Mouse (Mus musculus) lung, embryonic 16.5 days (tissue): Measurements from ENCODE around the gene Ccdc148. TPM values are rescaled to one million over a fixed set of nuclear protein-coding genes. Genes with fewer than 3 reads are reported as not detected.

Experiments used
- ATAC-seq: fragments of 200-750 bp; cut with Nextera tagmentation; 2 replicates; pipeline ENCODE4 v1.8.0; 2017; ENCODE audit warnings: low read depth, mild to moderate bottlenecking, moderate library complexity
- H3K27ac ChIP-seq: fragments of 300-500 bp; sonication (generic); 2 replicates; pipeline ENCODE4 v1.5.1; 2014; ENCODE audit warnings: mild to moderate bottlenecking, control low read depth, low read length
- H3K27me3 ChIP-seq: fragments of 300-500 bp; sonication (generic); 2 replicates; pipeline ENCODE4 v1.6.1; 2014; ENCODE audit warnings: low read depth, low read length, mixed read lengths; ENCODE audit not compliant: control insufficient read depth, insufficient read depth
- H3K36me3 ChIP-seq: fragments of 300-500 bp; sonication (generic); 2 replicates; pipeline ENCODE4 v1.6.1; 2014; ENCODE audit warnings: low read length; ENCODE audit not compliant: control insufficient read depth, insufficient read depth
- H3K4me1 ChIP-seq: fragments of 300-500 bp; sonication (generic); replicated peaks from 2 replicates; pipeline ENCODE4 v1.6.1; 2014; ENCODE audit warnings: low read length, mixed read lengths; ENCODE audit not compliant: control insufficient read depth, insufficient read depth
- H3K4me2 ChIP-seq: fragments of 300-500 bp; sonication (generic); 2 replicates; pipeline ENCODE4 v1.6.1; 2014; ENCODE audit warnings: low read depth, low read length, control low read depth
- H3K4me3 ChIP-seq: fragments of 300-500 bp; sonication (generic); 2 replicates; pipeline ENCODE4 v1.5.1; 2014; ENCODE audit warnings: mild to moderate bottlenecking, low read length, control low read depth
- H3K9ac ChIP-seq: fragments of 300-500 bp; sonication (generic); 2 replicates; pipeline ENCODE4 v1.6.1; 2014; ENCODE audit warnings: low read length, control low read depth
- H3K9me3 ChIP-seq: fragments of 300-500 bp; sonication (generic); 2 replicates; pipeline ENCODE4 v1.6.1; 2016; ENCODE audit warnings: low read length; ENCODE audit not compliant: control insufficient read depth
- WGBS: fragments of 180-500 bp; shearing (Covaris S2); extraction: QIAGEN DNeasy Blood & Tissue Kit; methylation state at CpG from one replicate; pipeline ENCODE4 v1.1.7; 2014; 5-methylcytosine and 5-hydroxymethylcytosine counted together
- polyA plus RNA-seq: library from polyadenylated mRNA; unstranded; fragments of >200 nt; fragmentation: Nextera tagmentation; extraction: Ambion mirVana; gene quantifications from 2 replicates; pipeline ENCODE4 v1.2.1, GENCODE M21; 2015

The Ccdc148 gene
- polyA plus RNA-seq, 1 experiment from 2014 or later, result 2.1 TPM

DNA sequence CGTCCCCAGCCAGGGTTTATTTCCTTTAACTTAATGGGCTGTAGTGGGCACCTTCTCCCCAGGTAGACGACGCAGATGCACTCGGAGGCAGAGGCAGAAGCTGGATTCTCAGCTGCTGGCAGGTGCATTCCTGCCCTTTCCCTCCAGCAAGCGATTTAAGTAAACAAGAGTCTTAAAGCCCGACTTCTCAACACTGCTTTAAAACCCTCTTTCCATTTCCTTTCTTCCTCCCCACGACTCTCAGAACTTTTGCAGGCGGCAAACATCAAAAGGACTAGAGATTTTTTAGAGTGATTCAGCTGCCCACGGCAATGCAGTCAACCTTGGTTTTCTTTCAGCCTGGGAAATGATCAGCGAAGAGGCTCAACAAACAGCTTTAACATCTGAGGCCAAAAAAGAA lies 316.0 kb downstream of the Ccdc148 start:
- Histone ChIP-seq H3K9ac (no peak overlapping the region), H3K9me3 (no peaks in the 10 kb centered on the region; the same call in 1 of the 2 replicates), H3K4me3 (no peak overlapping the region), H3K27ac (peak overlapping the region; percentile 72), H3K4me2 (no peak overlapping the region), H3K4me1 (no peaks in the 10 kb centered on the region), H3K27me3 (no peaks in the 10 kb centered on the region), H3K36me3 (no peaks in the 10 kb centered on the region)
- 12% methylated on average over 10 of the region's 10 CpGs for WGBS
- ATAC-seq, result peak; percentile 47; the same call in 1 of the 2 replicates

DNA sequence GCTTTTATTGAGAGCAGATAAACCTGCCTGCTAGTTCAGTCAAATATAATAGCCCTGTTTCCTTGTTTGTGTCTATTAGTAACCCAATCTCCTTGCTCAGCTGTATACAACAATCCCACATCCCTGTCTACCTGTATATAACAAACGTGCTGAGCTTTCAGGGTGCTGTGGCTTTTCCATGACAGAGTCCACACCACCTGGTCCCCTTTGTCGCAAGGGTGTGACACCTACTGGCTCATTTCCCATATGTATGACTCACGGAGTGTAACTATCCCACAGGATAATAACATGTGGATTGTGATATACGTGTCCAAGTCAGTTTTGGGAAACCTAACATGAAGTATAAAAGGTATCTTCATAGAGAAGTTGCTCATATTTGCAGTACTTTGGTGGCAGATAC lies 318.0 kb downstream of the Ccdc148 start:
- Histone ChIP-seq H3K4me2 (no peak overlapping the region), H3K9me3 (no peaks in the 10 kb centered on the region; the same call in 1 of the 2 replicates), H3K36me3 (no peaks in the 10 kb centered on the region), H3K9ac (no peak overlapping the region), H3K27me3 (no peaks in the 10 kb centered on the region), H3K4me3 (no peak overlapping the region), H3K4me1 (no peaks in the 10 kb centered on the region), H3K27ac (no peak overlapping the region)
- 82% methylated on average over 4 of the region's 4 CpGs for WGBS
- ATAC-seq, result no peak

DNA sequence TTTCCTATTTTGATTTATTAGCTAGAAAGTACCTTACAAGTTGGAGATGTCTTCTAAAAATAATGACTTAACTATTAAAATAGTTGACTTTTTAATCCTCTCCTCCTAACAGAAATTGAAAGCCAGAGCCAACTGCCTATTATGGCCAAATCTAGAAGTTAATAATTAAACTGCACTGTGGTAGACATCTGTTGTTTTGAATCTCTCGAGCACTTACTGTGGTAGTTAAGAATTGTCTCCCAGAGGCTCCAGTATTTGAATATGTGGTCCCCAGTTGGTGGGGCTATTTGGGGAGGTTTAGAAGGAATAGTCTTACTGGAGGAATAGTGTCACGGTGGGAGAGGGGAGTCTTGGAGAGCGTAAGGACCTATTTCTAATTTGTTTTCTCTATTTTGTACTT lies 319.5 kb downstream of the Ccdc148 start:
- WGBS, result 67% methylated on average over 3 of the region's 3 CpGs
- no peaks in the 10 kb centered on the region for H3K27me3 ChIP-seq

DNA sequence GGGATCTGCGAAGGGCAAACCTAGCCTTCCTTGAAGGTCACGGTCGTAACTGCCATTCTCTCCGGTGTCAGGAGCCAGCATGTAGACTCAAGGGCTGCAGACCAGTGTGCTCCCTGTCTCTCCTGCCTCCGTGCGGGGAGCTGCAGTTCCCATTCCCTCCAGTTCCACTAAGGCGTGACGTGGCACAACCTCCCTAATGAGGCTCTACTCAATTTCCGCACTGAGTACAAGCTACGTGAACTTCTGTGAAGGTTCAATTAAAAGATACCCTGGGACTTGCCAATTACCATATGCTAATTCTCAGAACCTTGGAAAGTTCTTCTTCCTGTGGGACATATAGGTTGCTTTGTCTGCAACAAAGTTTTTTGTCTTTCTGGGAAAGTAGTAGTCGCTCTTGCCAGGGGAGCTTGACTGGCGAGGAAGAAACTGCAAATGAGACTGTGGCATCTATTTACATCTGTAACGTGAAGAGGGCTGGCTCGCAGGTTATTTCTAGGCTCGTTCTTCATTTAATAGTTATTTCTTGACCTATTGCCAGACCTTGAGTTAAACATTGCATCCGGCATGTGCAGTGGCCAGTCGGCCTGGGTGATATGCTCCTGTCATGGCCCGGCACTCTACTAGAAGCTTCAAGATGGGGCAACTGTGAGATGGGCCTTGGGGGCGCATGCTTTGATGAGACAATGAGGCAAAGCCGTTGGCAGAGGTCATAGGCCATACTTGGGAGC lies 328.1 kb downstream of the Ccdc148 start:
- Histone ChIP-seq H3K27ac (no peak overlapping the region), H3K4me3 (no peak overlapping the region), H3K4me2 (no peak overlapping the region), H3K9me3 (no peaks in the 10 kb centered on the region), H3K4me1 (no peaks in the 10 kb centered on the region; the same call in 1 of the 2 replicates), H3K27me3 (no peaks in the 10 kb centered on the region), H3K9ac (no peak overlapping the region), H3K36me3 (no peaks in the 10 kb centered on the region)
- no peak for ATAC-seq
- WGBS, result 90% methylated on average over 20 of the region's 20 CpGs

More for the DNA sequence above, 319.5 kb downstream of the Ccdc148 start:
- Histone ChIP-seq H3K27ac (no peak overlapping the region), H3K9ac (no peak overlapping the region), H3K4me1 (no peaks in the 10 kb centered on the region), H3K4me3 (no peak overlapping the region), H3K4me2 (no peak overlapping the region), H3K36me3 (no peaks in the 10 kb centered on the region), H3K9me3 (no peaks in the 10 kb centered on the region; the same call in 1 of the 2 replicates)
- ATAC-seq, result no peak

DNA sequence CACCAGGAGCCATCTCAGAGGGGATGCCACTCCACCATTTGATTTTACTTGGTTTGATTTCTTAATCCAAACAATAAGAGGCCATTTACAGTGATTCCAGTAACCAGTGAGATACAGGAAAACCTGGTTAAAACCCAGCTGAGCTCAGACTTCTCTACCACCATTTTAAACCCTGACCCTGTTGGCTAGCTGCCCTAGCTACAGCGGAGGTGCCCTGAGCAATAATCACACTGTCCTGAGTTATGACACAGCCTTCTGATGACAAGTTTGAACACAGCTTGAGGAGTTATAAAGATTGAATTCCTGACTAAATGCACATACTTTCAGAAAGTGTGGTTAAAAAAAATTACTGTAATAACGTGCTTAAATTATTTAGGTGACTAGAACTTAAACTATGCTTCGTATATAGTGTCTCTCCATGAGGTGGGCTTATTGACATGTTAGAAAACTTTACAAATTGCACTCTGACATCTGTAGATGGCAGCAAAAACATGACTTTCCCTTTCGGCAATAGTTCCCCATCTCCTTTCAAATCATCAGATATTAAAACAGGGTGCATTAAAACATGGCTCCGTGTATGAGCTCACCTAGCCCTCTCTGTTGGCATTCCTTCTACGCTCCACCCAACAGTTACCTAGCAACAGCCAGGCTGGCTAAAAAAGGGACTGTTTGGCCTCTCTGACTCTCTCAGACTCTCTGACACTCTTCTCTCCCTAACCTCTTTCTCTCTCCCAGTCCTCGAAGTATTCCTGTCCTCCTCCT lies 330.3 kb downstream of the Ccdc148 start:
- WGBS, result 34% methylated on average over 7 of the region's 7 CpGs
- H3K9ac ChIP-seq, result no peak overlapping the region; the same call in 1 of the 2 replicates
- no peak overlapping the region for H3K4me2 ChIP-seq
- H3K4me3 ChIP-seq, result no peak overlapping the region
- peak; percentile 81 for ATAC-seq
- no peaks in the 10 kb centered on the region for H3K36me3 ChIP-seq
- H3K27ac ChIP-seq, result peak overlapping the region; percentile 91
- H3K27me3 ChIP-seq, result no peaks in the 10 kb centered on the region
- no peaks in the 10 kb centered on the region for H3K9me3 ChIP-seq
- no peaks in the 10 kb centered on the region; the same call in 1 of the 2 replicates for H3K4me1 ChIP-seq

DNA sequence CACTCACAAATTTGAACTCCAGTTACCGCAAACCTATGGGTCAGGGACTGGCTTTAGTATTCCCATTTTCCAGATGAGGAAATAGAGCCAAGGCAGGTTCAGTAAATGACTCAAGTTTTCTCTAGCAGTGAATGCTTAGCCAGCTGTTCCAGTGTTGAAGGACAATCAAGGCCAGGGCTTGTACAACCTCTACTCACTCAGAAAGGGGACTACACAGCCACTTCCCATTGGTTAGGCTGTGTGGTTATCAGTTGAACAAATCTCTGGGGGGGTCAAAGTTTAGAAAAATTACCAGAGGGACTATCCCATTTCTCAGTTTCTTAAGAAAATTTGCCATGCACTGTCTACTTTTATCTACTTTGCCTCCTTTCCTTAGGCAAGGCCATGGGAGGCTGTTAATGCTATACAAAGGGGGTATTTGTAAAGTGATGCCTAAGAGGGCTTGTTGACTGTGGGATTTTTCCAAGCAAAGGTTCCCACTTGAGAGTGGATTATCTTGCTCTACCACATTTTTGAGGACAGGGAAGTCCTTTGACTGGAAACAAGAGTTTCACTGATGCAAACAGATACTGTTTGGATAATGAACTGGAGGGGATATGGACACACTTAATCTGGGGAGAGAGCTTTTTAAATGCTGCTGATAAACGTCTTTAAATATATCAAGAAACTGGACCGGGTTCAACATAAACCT lies 331.4 kb downstream of the Ccdc148 start:
- no peaks in the 10 kb centered on the region for H3K36me3 ChIP-seq
- ATAC-seq, result peak; percentile 87
- H3K9ac ChIP-seq, result no peak overlapping the region
- no peaks in the 10 kb centered on the region; the same call in 1 of the 2 replicates for H3K4me1 ChIP-seq
- no peaks in the 10 kb centered on the region for H3K9me3 ChIP-seq
- 49% methylated on average over 3 of the region's 3 CpGs for WGBS
- no peak overlapping the region for H3K4me3 ChIP-seq
- no peaks in the 10 kb centered on the region for H3K27me3 ChIP-seq
- no peak overlapping the region for H3K4me2 ChIP-seq
- peak overlapping the region; percentile 91 for H3K27ac ChIP-seq

DNA sequence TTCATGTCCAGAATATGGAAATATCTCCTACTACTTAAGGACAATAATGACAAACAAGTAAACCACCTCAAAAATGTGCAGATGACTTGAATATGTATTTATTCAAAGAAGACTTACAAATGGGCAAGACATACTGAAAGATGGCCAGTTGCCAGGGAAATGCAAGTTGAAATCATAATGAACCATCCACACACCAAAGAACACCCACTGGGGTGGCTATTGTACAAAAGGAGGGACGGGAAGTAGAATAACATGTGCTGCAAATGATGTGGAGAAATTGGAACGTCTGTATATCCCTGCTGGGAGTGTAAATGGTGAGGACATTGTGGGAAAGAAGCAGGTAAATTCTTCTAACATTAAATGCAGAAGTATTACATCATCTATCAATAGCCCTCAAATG lies 347.5 kb downstream of the Ccdc148 start:
- Histone ChIP-seq H3K9ac (no peak overlapping the region), H3K4me1 (no peaks in the 10 kb centered on the region), H3K9me3 (no peaks in the 10 kb centered on the region), H3K27me3 (no peaks in the 10 kb centered on the region), H3K27ac (no peak overlapping the region), H3K4me3 (no peak overlapping the region), H3K4me2 (no peak overlapping the region), H3K36me3 (no peaks in the 10 kb centered on the region)
- 58% methylated on average over 2 of the region's 2 CpGs for WGBS
- ATAC-seq, result no peak

DNA sequence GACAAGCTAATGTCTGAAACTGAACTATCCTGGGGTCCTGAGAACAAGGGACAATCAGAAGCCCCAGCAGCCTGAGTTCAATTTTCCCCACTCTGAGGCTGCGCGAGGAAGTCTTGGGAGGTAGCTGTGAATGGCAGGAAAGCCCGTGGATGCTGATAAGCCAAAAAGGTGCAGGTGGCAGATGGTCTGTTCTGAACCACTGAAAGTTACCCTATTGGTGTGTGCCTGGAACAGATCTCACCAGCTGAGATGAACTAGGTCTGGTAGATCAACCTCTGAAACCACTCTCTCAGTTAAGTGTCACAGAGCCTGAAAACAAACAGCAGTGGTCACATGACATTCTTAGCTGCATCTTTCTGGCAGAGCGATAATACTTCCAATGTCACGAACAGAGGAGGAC lies 360.9 kb downstream of the Ccdc148 start:
- no peaks in the 10 kb centered on the region for H3K27me3 ChIP-seq
- H3K9me3 ChIP-seq, result no peaks in the 10 kb centered on the region
- H3K9ac ChIP-seq, result no peak overlapping the region
- H3K36me3 ChIP-seq, result no peaks in the 10 kb centered on the region
- ATAC-seq, result no peak
- no peak overlapping the region for H3K27ac ChIP-seq
- H3K4me3 ChIP-seq, result no peak overlapping the region
- H3K4me1 ChIP-seq, result no peaks in the 10 kb centered on the region
- WGBS, result 78% methylated on average over 5 of the region's 5 CpGs
- H3K4me2 ChIP-seq, result no peak overlapping the region

DNA sequence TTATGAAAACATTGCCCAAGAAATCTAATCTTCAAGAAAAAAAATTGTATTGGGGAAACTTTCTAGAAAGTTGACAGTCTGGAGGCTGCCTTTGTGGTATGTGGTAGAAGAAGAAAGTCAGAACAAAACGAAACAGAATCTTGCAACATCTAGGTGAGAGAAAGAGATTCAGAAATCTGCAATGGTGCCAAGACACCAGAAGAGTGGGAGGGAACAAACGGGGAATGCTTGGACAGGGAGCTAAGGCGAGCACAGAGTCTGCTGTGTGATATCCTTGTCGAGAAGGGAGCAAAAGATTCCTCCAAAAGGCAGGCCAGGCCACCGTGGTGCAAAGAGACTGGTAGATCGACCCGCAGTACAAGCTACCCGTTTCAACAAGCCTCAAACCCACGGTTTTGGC lies 361.4 kb downstream of the Ccdc148 start:
- no peak overlapping the region for H3K27ac ChIP-seq
- WGBS, result 73% methylated on average over 9 of the region's 9 CpGs
- H3K4me2 ChIP-seq, result no peak overlapping the region
- no peaks in the 10 kb centered on the region for H3K27me3 ChIP-seq
- H3K9ac ChIP-seq, result no peak overlapping the region
- 0 out of 2 replicates have a peak, but pooled peaks cover 2% of the 10 kb centered on the region for H3K4me1 ChIP-seq
- no peak overlapping the region for H3K4me3 ChIP-seq
- ATAC-seq, result no peak
- no peaks in the 10 kb centered on the region for H3K9me3 ChIP-seq
- H3K36me3 ChIP-seq, result no peaks in the 10 kb centered on the region
